Mouse (Mus musculus): Measurements from ENCODE around the gene Ube2o.

- no peak for TF ChIP-seq CTCF (IDR thresholded peaks at IDR 0.05; ENCODE audit: low read depth)
- TF ChIP-seq EP300 (IDR thresholded peaks at IDR 0.05; ENCODE audit: low read depth) = no peak
Observed at GRCm38 (mm10) chr11:116620559-116621253, 39.5 kb upstream of the Ube2o start.

Measured in heart, postnatal 0 days (tissue).